Mouse (Mus musculus): Measurements from ENCODE around the gene Plcl2. TPM values are rescaled to one million over a fixed set of nuclear protein-coding genes. Genes with fewer than 3 reads are reported as not detected.
"Not testable (repeated sequence)": the region's sequence is repeated elsewhere in the genome, so short reads cannot be mapped to it uniquely, and the experiment has no call there.

The Plcl2 gene
- polyA plus RNA-seq, 1 experiment from 2014 or later = 9.3 TPM

- no peak overlapping the region for H3K27ac ChIP-seq (replicated peaks)
- H3K9me3 ChIP-seq (replicated peaks) = no peaks in the 10 kb centered on the region
- no peaks in the 10 kb centered on the region for H3K27me3 ChIP-seq (replicated peaks)
- ATAC-seq (ENCODE audit: low FRiP score) = no peak
- no peaks in the 10 kb centered on the region for H3K36me3 ChIP-seq
- H3K4me1 ChIP-seq = peaks cover 17% of the 10 kb centered on the region
- 78% methylated on average over 4 of the region's 4 CpGs for WGBS
- H3K9ac ChIP-seq (replicated peaks) = no peak overlapping the region
- H3K4me2 ChIP-seq = no peak overlapping the region
- H3K4me3 ChIP-seq (replicated peaks) = no peak overlapping the region
These were observed 6.7 kb downstream of the Plcl2 start for GRCm38 (mm10) chr17:50515926-50516325.

GRCm38 (mm10) chr17:50517781-50518415, 8.7 kb downstream of the Plcl2 start:
- WGBS = 79% methylated on average over 6 of the region's 6 CpGs
- ATAC-seq (ENCODE audit: low FRiP score) = no peak

GRCm38 (mm10) chr17:50519588-50519987, 10.4 kb downstream of the Plcl2 start:
- no peak overlapping the region for H3K4me3 ChIP-seq (replicated peaks)
- H3K27me3 ChIP-seq (replicated peaks) = no peaks in the 10 kb centered on the region
- no peaks in the 10 kb centered on the region for H3K36me3 ChIP-seq
- H3K4me1 ChIP-seq = 0 out of 2 replicates have a peak, but pooled peaks cover 5% of the 10 kb centered on the region
- no peaks in the 10 kb centered on the region for H3K9me3 ChIP-seq (replicated peaks)
- no peak overlapping the region for H3K27ac ChIP-seq (replicated peaks)
- no peak overlapping the region for H3K4me2 ChIP-seq
- no peak overlapping the region for H3K9ac ChIP-seq (replicated peaks)
- no peak for ATAC-seq (ENCODE audit: low FRiP score)
- WGBS = 87% methylated on average over 5 of the region's 5 CpGs

More at GRCm38 (mm10) chr17:50517781-50518415, 8.7 kb downstream of the Plcl2 start:
- Histone ChIP-seq H3K27me3 (replicated peaks) (no peaks in the 10 kb centered on the region), H3K36me3 (no peaks in the 10 kb centered on the region), H3K9me3 (replicated peaks) (no peaks in the 10 kb centered on the region), H3K4me1 (0 out of 2 replicates have a peak, but pooled peaks cover 7% of the 10 kb centered on the region), H3K27ac (replicated peaks) (no peak overlapping the region), H3K4me3 (replicated peaks) (no peak overlapping the region), H3K9ac (replicated peaks) (no peak overlapping the region), H3K4me2 (no peak overlapping the region)

GRCm38 (mm10) chr17:50522473-50523083, 13.4 kb downstream of the Plcl2 start:
- WGBS = 86% methylated on average over 5 of the region's 5 CpGs
- H3K9me3 ChIP-seq (replicated peaks) = no peaks in the 10 kb centered on the region
- H3K4me1 ChIP-seq = no peaks in the 10 kb centered on the region
- H3K27ac ChIP-seq (replicated peaks) = no peak overlapping the region
- no peaks in the 10 kb centered on the region for H3K36me3 ChIP-seq
- H3K4me2 ChIP-seq = no peak overlapping the region
- no peak for ATAC-seq (ENCODE audit: low FRiP score)
- H3K9ac ChIP-seq (replicated peaks) = no peak overlapping the region
- H3K4me3 ChIP-seq (replicated peaks) = no peak overlapping the region
- no peaks in the 10 kb centered on the region for H3K27me3 ChIP-seq (replicated peaks)

- Histone ChIP-seq H3K27ac (replicated peaks) (no peak overlapping the region), H3K9ac (replicated peaks) (no peak overlapping the region), H3K4me2 (no peak overlapping the region), H3K4me1 (no peaks in the 10 kb centered on the region), H3K4me3 (replicated peaks) (no peak overlapping the region), H3K27me3 (replicated peaks) (no peaks in the 10 kb centered on the region), H3K36me3 (no peaks in the 10 kb centered on the region), H3K9me3 (replicated peaks) (no peaks in the 10 kb centered on the region)
- 71% methylated on average over 6 of the region's 6 CpGs for whole genome bisulfite sequencing
- no peak for ATAC-seq (ENCODE audit: low FRiP score)
These were observed 15.8 kb downstream of the Plcl2 start for GRCm38 (mm10) chr17:50524970-50525369.

- Histone ChIP-seq H3K36me3 (no peaks in the 10 kb centered on the region), H3K9me3 (replicated peaks) (no peaks in the 10 kb centered on the region), H3K4me3 (replicated peaks) (no peak overlapping the region), H3K27me3 (replicated peaks) (no peaks in the 10 kb centered on the region), H3K4me1 (no peaks in the 10 kb centered on the region), H3K27ac (replicated peaks) (no peak overlapping the region), H3K9ac (replicated peaks) (no peak overlapping the region), H3K4me2 (no peak overlapping the region)
- 22% methylated on average over 2 of the region's 2 CpGs for WGBS
- ATAC-seq (ENCODE audit: low FRiP score) = no peak
These were observed 16.6 kb downstream of the Plcl2 start for GRCm38 (mm10) chr17:50525821-50526220.

GRCm38 (mm10) chr17:50530089-50530488, 20.9 kb downstream of the Plcl2 start:
- Histone ChIP-seq H3K27me3 (replicated peaks) (no peaks in the 10 kb centered on the region), H3K9ac (replicated peaks) (no peak overlapping the region), H3K9me3 (replicated peaks) (no peaks in the 10 kb centered on the region), H3K27ac (replicated peaks) (no peak overlapping the region), H3K36me3 (no peaks in the 10 kb centered on the region), H3K4me3 (replicated peaks) (no peak overlapping the region), H3K4me1 (no peaks in the 10 kb centered on the region), H3K4me2 (no peak overlapping the region)
- ATAC-seq (ENCODE audit: low FRiP score) = no peak
- 90% methylated on average over 8 of the region's 8 CpGs for WGBS

- ATAC-seq (ENCODE audit: low FRiP score) = not testable (repeated sequence)
These were observed 25.7 kb downstream of the Plcl2 start for GRCm38 (mm10) chr17:50534889-50535288.

GRCm38 (mm10) chr17:50536409-50537194, 27.4 kb downstream of the Plcl2 start:
- no peaks in the 10 kb centered on the region for H3K9me3 ChIP-seq (replicated peaks)
- no peak overlapping the region for H3K27ac ChIP-seq (replicated peaks)
- no peak for ATAC-seq (ENCODE audit: low FRiP score)
- H3K4me1 ChIP-seq = no peaks in the 10 kb centered on the region
- no peak overlapping the region for H3K4me2 ChIP-seq
- no peaks in the 10 kb centered on the region for H3K27me3 ChIP-seq (replicated peaks)
- no peaks in the 10 kb centered on the region for H3K36me3 ChIP-seq
- no peak overlapping the region for H3K4me3 ChIP-seq (replicated peaks)
- WGBS = 95% methylated on average over 4 of the region's 4 CpGs
- H3K9ac ChIP-seq (replicated peaks) = no peak overlapping the region

More at GRCm38 (mm10) chr17:50534889-50535288, 25.7 kb downstream of the Plcl2 start:
- not testable (repeated sequence) for H3K36me3 ChIP-seq; H3K9ac ChIP-seq (replicated peaks); H3K4me2 ChIP-seq; H3K4me3 ChIP-seq (replicated peaks); H3K4me1 ChIP-seq; H3K9me3 ChIP-seq (replicated peaks); H3K27me3 ChIP-seq (replicated peaks); H3K27ac ChIP-seq (replicated peaks)
- 96% methylated on average over 2 of the region's 2 CpGs for WGBS

GRCm38 (mm10) chr17:50537786-50538185, 28.6 kb downstream of the Plcl2 start:
- WGBS = 91% methylated on average over 2 of the region's 2 CpGs
- ATAC-seq (ENCODE audit: low FRiP score) = no peak
- Histone ChIP-seq H3K4me1 (no peaks in the 10 kb centered on the region), H3K9ac (replicated peaks) (no peak overlapping the region), H3K27ac (replicated peaks) (no peak overlapping the region), H3K27me3 (replicated peaks) (no peaks in the 10 kb centered on the region), H3K9me3 (replicated peaks) (no peaks in the 10 kb centered on the region), H3K4me2 (no peak overlapping the region), H3K4me3 (replicated peaks) (no peak overlapping the region), H3K36me3 (no peaks in the 10 kb centered on the region)

- Histone ChIP-seq H3K27ac (replicated peaks) (no peak overlapping the region), H3K4me2 (no peak overlapping the region), H3K4me1 (no peaks in the 10 kb centered on the region), H3K4me3 (replicated peaks) (no peak overlapping the region), H3K9me3 (replicated peaks) (no peaks in the 10 kb centered on the region), H3K36me3 (no peaks in the 10 kb centered on the region), H3K27me3 (replicated peaks) (no peaks in the 10 kb centered on the region), H3K9ac (replicated peaks) (no peak overlapping the region)
- no peak for ATAC-seq (ENCODE audit: low FRiP score)
- 94% methylated on average over 1 of the region's 1 CpGs for WGBS
These were observed 35.7 kb downstream of the Plcl2 start for GRCm38 (mm10) chr17:50544860-50545259.

- no peaks in the 10 kb centered on the region for H3K9me3 ChIP-seq (replicated peaks)
- no peak overlapping the region for H3K9ac ChIP-seq (replicated peaks)
- no peak overlapping the region for H3K4me3 ChIP-seq (replicated peaks)
- no peaks in the 10 kb centered on the region for H3K36me3 ChIP-seq
- H3K27me3 ChIP-seq (replicated peaks) = no peaks in the 10 kb centered on the region
- 0 out of 2 replicates have a peak, but pooled peaks have one; percentile 14 for ATAC-seq (ENCODE audit: low FRiP score)
- H3K4me1 ChIP-seq = no peaks in the 10 kb centered on the region
- no peak overlapping the region for H3K27ac ChIP-seq (replicated peaks)
- no peak overlapping the region for H3K4me2 ChIP-seq
- 74% methylated on average over 6 of the region's 6 CpGs for WGBS
These were observed 36.1 kb downstream of the Plcl2 start for GRCm38 (mm10) chr17:50545274-50545673.
